Mouse (Mus musculus) CD8-positive naive resting alpha-beta T cell, adult 57 days (primary cell): ENCODE data around the gene Adcy6. TPM values are rescaled to one million over a fixed set of nuclear protein-coding genes. Genes with fewer than 3 reads are reported as not detected.

ENCODE experiments used
- total RNA-seq: library from RNA; stranded (reverse); gene quantifications from one replicate; pipeline ENCODE4 v1.2.4, GENCODE M21; 2023

Adcy6 gene
- 23.4 TPM for total RNA-seq

GRCm38 (mm10) chr15:98609331-98610130, at the start of gene Adcy6:
Gene Adcy6, minus strand, starts transcription at chr15:98610076.

GRCm38 (mm10) chr15:98630540-98630939, 20.7 kb upstream of the Adcy6 start, which contains the start of gene Cacnb3:
Gene Cacnb3, plus strand, starts transcription at chr15:98630840.

GRCm38 (mm10) chr15:98570873-98571538, 38.9 kb downstream of the Adcy6 start, which contains the start of the genes Ccnt1 and 4930415O20Rik:
Gene Ccnt1, minus strand, starts transcription at chr15:98570923.
Gene 4930415O20Rik, plus strand, starts transcription at chr15:98571004.

Other genes with a start within 250 kb of the Adcy6 start
- gene Olfr283, start 229.1 kb downstream of the Adcy6 start, total RNA-seq = not detected
- gene Olfr282, start 178.9 kb downstream of the Adcy6 start, total RNA-seq = not detected
- gene Olfr281, start 157.5 kb downstream of the Adcy6 start, total RNA-seq = not detected
- not detected for gene OR5BS1P, start 140.2 kb downstream of the Adcy6 start, total RNA-seq
- gene Lalba, start 127.4 kb downstream of the Adcy6 start, total RNA-seq = not detected
- gene Olfr279, start 117.7 kb downstream of the Adcy6 start, total RNA-seq = not detected
- 56.9 TPM for gene Kansl2, start 75.8 kb downstream of the Adcy6 start, total RNA-seq
- 147 TPM for gene Ccnt1, start 39.2 kb downstream of the Adcy6 start, total RNA-seq
- not detected for gene 4930415O20Rik, start 39.1 kb downstream of the Adcy6 start, total RNA-seq
- gene Cacnb3, start 20.8 kb upstream of the Adcy6 start, total RNA-seq = 0.34 TPM
- gene Ddx23, start 52.8 kb upstream of the Adcy6 start, total RNA-seq = 133 TPM
- gene Rnd1, start 67.4 kb upstream of the Adcy6 start, total RNA-seq = 0.64 TPM
- gene Ccdc65, start 98.1 kb upstream of the Adcy6 start, total RNA-seq = not detected
- gene Fkbp11, start 118.1 kb upstream of the Adcy6 start, total RNA-seq = 2.5 TPM
- gene Arf3, start 153.1 kb upstream of the Adcy6 start, total RNA-seq = 94.4 TPM
- gene Wnt10b, start 168.1 kb upstream of the Adcy6 start, total RNA-seq = 0.77 TPM
- not detected for gene Wnt1, start 179.8 kb upstream of the Adcy6 start, total RNA-seq
- 0.21 TPM for gene Ddn, start 199.4 kb upstream of the Adcy6 start, total RNA-seq
- gene Prkag1, start 221.4 kb upstream of the Adcy6 start, total RNA-seq = 117 TPM